Mouse (Mus musculus): ENCODE measurements at regions not wholly inside any gene's neighbourhood (a gene's known extent, or its start where the extent isn't known, plus 50 kb on each side); places are given as distances from the start of the nearest gene placed in this dataset.

- Histone ChIP-seq H3K4me2 (ENCODE audit: low read length) (no peak overlapping the region), H3K9ac (ENCODE audit: low read length) (no peak overlapping the region), H3K9me3 (ENCODE audit: control insufficient read depth, low read length) (no peaks in the 10 kb centered on the region), H3K4me3 (ENCODE audit: control insufficient read depth in 1 of 2, insufficient read depth in 1 of 2, low read depth in 1 of 2, low read length in 2 of 2) (no peak overlapping the region), H3K27ac (replicated peaks in 1 of 2; ENCODE audit: control insufficient read depth in 1 of 2, insufficient read depth in 1 of 2, low read depth in 2 of 2, low read length in 2 of 2) (no peak overlapping the region), H3K27me3 (ENCODE audit: control insufficient read depth, insufficient read depth, low read length) (no peaks in the 10 kb centered on the region), H3K4me1 (ENCODE audit: control insufficient read depth in 2 of 2, insufficient read depth in 2 of 2, low read length in 2 of 2) (no peaks in the 10 kb centered on the region), H3K36me3 (ENCODE audit: control insufficient read depth, insufficient read depth, low read length) (no peaks in the 10 kb centered on the region)
- no peak for ATAC-seq (ENCODE audit: insufficient number of reproducible peaks, insufficient read depth, low FRiP score, low read depth)
- WGBS: 73% methylated on average over 1 of the region's 1 CpGs
Observed at GRCm38 (mm10) chr16:52818976-52819375, 365.1 kb upstream of the Alcam start.

GRCm38 (mm10) chr16:52811219-52811618 is 357.3 kb upstream of the Alcam start:
- WGBS: 65% methylated on average over 3 of the region's 3 CpGs

GRCm38 (mm10) chr16:52804365-52804764 is 350.5 kb upstream of the Alcam start:
- Histone ChIP-seq H3K9me3 (ENCODE audit: control insufficient read depth, low read length) (no peaks in the 10 kb centered on the region), H3K4me2 (ENCODE audit: low read length) (no peak overlapping the region), H3K4me3 (ENCODE audit: control insufficient read depth in 1 of 2, insufficient read depth in 1 of 2, low read depth in 1 of 2, low read length in 2 of 2) (no peak overlapping the region), H3K36me3 (ENCODE audit: control insufficient read depth, insufficient read depth, low read length) (no peaks in the 10 kb centered on the region), H3K27me3 (ENCODE audit: control insufficient read depth, insufficient read depth, low read length) (no peaks in the 10 kb centered on the region), H3K4me1 (ENCODE audit: control insufficient read depth in 2 of 2, insufficient read depth in 2 of 2, low read length in 2 of 2) (no peaks in the 10 kb centered on the region), H3K27ac (replicated peaks in 1 of 2; ENCODE audit: control insufficient read depth in 1 of 2, insufficient read depth in 1 of 2, low read depth in 2 of 2, low read length in 2 of 2) (no peak overlapping the region), H3K9ac (ENCODE audit: low read length) (no peak overlapping the region)
- no peak for ATAC-seq (ENCODE audit: insufficient number of reproducible peaks, insufficient read depth, low FRiP score, low read depth)

More at GRCm38 (mm10) chr16:52811219-52811618, 357.3 kb upstream of the Alcam start:
- no peak overlapping the region for H3K27ac ChIP-seq (replicated peaks in 1 of 2; ENCODE audit: control insufficient read depth in 1 of 2, insufficient read depth in 1 of 2, low read depth in 2 of 2, low read length in 2 of 2)
- no peak overlapping the region for H3K4me3 ChIP-seq (ENCODE audit: control insufficient read depth in 1 of 2, insufficient read depth in 1 of 2, low read depth in 1 of 2, low read length in 2 of 2)
- no peak overlapping the region for H3K4me2 ChIP-seq (ENCODE audit: low read length)
- H3K36me3 ChIP-seq (ENCODE audit: control insufficient read depth, insufficient read depth, low read length): no peaks in the 10 kb centered on the region
- no peak overlapping the region for H3K9ac ChIP-seq (ENCODE audit: low read length)
- H3K27me3 ChIP-seq (ENCODE audit: control insufficient read depth, insufficient read depth, low read length): no peaks in the 10 kb centered on the region
- no peak for ATAC-seq (ENCODE audit: insufficient number of reproducible peaks, insufficient read depth, low FRiP score, low read depth)
- H3K9me3 ChIP-seq (ENCODE audit: control insufficient read depth, low read length): no peaks in the 10 kb centered on the region
- no peaks in the 10 kb centered on the region for H3K4me1 ChIP-seq (ENCODE audit: control insufficient read depth in 2 of 2, insufficient read depth in 2 of 2, low read length in 2 of 2)

GRCm38 (mm10) chr16:52799715-52800392 is 346.0 kb upstream of the Alcam start:
- Histone ChIP-seq H3K36me3 (ENCODE audit: control insufficient read depth, insufficient read depth, low read length) (no peaks in the 10 kb centered on the region), H3K4me3 (ENCODE audit: control insufficient read depth in 1 of 2, insufficient read depth in 1 of 2, low read depth in 1 of 2, low read length in 2 of 2) (no peak overlapping the region), H3K9ac (ENCODE audit: low read length) (no peak overlapping the region), H3K4me2 (ENCODE audit: low read length) (no peak overlapping the region), H3K27ac (replicated peaks in 1 of 2; ENCODE audit: control insufficient read depth in 1 of 2, insufficient read depth in 1 of 2, low read depth in 2 of 2, low read length in 2 of 2) (no peak overlapping the region), H3K9me3 (ENCODE audit: control insufficient read depth, low read length) (no peaks in the 10 kb centered on the region), H3K27me3 (ENCODE audit: control insufficient read depth, insufficient read depth, low read length) (no peaks in the 10 kb centered on the region), H3K4me1 (ENCODE audit: control insufficient read depth in 2 of 2, insufficient read depth in 2 of 2, low read length in 2 of 2) (no peaks in the 10 kb centered on the region)
- WGBS: 62% methylated on average over 4 of the region's 4 CpGs
- no peak for ATAC-seq (ENCODE audit: insufficient number of reproducible peaks, insufficient read depth, low FRiP score, low read depth)

- 81% methylated on average over 1 of the region's 1 CpGs for WGBS
- H3K36me3 ChIP-seq (ENCODE audit: control insufficient read depth, insufficient read depth, low read length): no peaks in the 10 kb centered on the region
- no peak overlapping the region for H3K4me2 ChIP-seq (ENCODE audit: low read length)
- no peak overlapping the region for H3K9ac ChIP-seq (ENCODE audit: low read length)
- no peak for ATAC-seq (ENCODE audit: insufficient number of reproducible peaks, insufficient read depth, low FRiP score, low read depth)
- no peak overlapping the region for H3K27ac ChIP-seq (replicated peaks in 1 of 2; ENCODE audit: control insufficient read depth in 1 of 2, insufficient read depth in 1 of 2, low read depth in 2 of 2, low read length in 2 of 2)
- no peaks in the 10 kb centered on the region for H3K4me1 ChIP-seq (ENCODE audit: control insufficient read depth in 2 of 2, insufficient read depth in 2 of 2, low read length in 2 of 2)
- H3K27me3 ChIP-seq (ENCODE audit: control insufficient read depth, insufficient read depth, low read length): no peaks in the 10 kb centered on the region
- H3K9me3 ChIP-seq (ENCODE audit: control insufficient read depth, low read length): no peaks in the 10 kb centered on the region
- no peak overlapping the region for H3K4me3 ChIP-seq (ENCODE audit: control insufficient read depth in 1 of 2, insufficient read depth in 1 of 2, low read depth in 1 of 2, low read length in 2 of 2)
Observed at GRCm38 (mm10) chr16:52795184-52795583, 341.3 kb upstream of the Alcam start.

- Histone ChIP-seq H3K36me3 (ENCODE audit: control insufficient read depth, insufficient read depth, low read length) (no peaks in the 10 kb centered on the region), H3K27me3 (ENCODE audit: control insufficient read depth, insufficient read depth, low read length) (no peaks in the 10 kb centered on the region), H3K4me2 (ENCODE audit: low read length) (no peak overlapping the region), H3K27ac (replicated peaks in 1 of 2; ENCODE audit: control insufficient read depth in 1 of 2, insufficient read depth in 1 of 2, low read depth in 2 of 2, low read length in 2 of 2) (no peak overlapping the region), H3K4me3 (ENCODE audit: control insufficient read depth in 1 of 2, insufficient read depth in 1 of 2, low read depth in 1 of 2, low read length in 2 of 2) (no peak overlapping the region), H3K4me1 (ENCODE audit: control insufficient read depth in 2 of 2, insufficient read depth in 2 of 2, low read length in 2 of 2) (no peaks in the 10 kb centered on the region), H3K9me3 (ENCODE audit: control insufficient read depth, low read length) (no peaks in the 10 kb centered on the region), H3K9ac (ENCODE audit: low read length) (no peak overlapping the region)
- 45% methylated on average over 1 of the region's 1 CpGs for WGBS
- no peak for ATAC-seq (ENCODE audit: insufficient number of reproducible peaks, insufficient read depth, low FRiP score, low read depth)
Observed at GRCm38 (mm10) chr16:52789946-52790345, 336.1 kb upstream of the Alcam start.

GRCm38 (mm10) chr16:52747744-52748143 is 293.9 kb upstream of the Alcam start:
- no peak for ATAC-seq (ENCODE audit: insufficient number of reproducible peaks, insufficient read depth, low FRiP score, low read depth)
- Histone ChIP-seq H3K9me3 (ENCODE audit: control insufficient read depth, low read length) (no peaks in the 10 kb centered on the region), H3K9ac (ENCODE audit: low read length) (no peak overlapping the region), H3K4me3 (ENCODE audit: control insufficient read depth in 1 of 2, insufficient read depth in 1 of 2, low read depth in 1 of 2, low read length in 2 of 2) (no peak overlapping the region), H3K27me3 (ENCODE audit: control insufficient read depth, insufficient read depth, low read length) (no peaks in the 10 kb centered on the region), H3K4me1 (ENCODE audit: control insufficient read depth in 2 of 2, insufficient read depth in 2 of 2, low read length in 2 of 2) (peaks cover 0 to 8% of the 10 kb centered on the region in 2 experiments; a peak in 2 of 4 replicates), H3K4me2 (ENCODE audit: low read length) (no peak overlapping the region), H3K27ac (replicated peaks in 1 of 2; ENCODE audit: control insufficient read depth in 1 of 2, insufficient read depth in 1 of 2, low read depth in 2 of 2, low read length in 2 of 2) (no peak overlapping the region), H3K36me3 (ENCODE audit: control insufficient read depth, insufficient read depth, low read length) (no peaks in the 10 kb centered on the region)
- WGBS: 74% methylated on average over 3 of the region's 3 CpGs

- Histone ChIP-seq H3K4me2 (ENCODE audit: low read length) (no peak overlapping the region), H3K9ac (ENCODE audit: low read length) (no peak overlapping the region), H3K27me3 (ENCODE audit: control insufficient read depth, insufficient read depth, low read length) (no peaks in the 10 kb centered on the region), H3K4me3 (ENCODE audit: control insufficient read depth in 1 of 2, insufficient read depth in 1 of 2, low read depth in 1 of 2, low read length in 2 of 2) (no peak overlapping the region), H3K36me3 (ENCODE audit: control insufficient read depth, insufficient read depth, low read length) (no peaks in the 10 kb centered on the region), H3K4me1 (ENCODE audit: control insufficient read depth in 2 of 2, insufficient read depth in 2 of 2, low read length in 2 of 2) (peaks cover 0 to 8% of the 10 kb centered on the region in 2 experiments; a peak in 2 of 4 replicates), H3K9me3 (ENCODE audit: control insufficient read depth, low read length) (no peaks in the 10 kb centered on the region), H3K27ac (replicated peaks in 1 of 2; ENCODE audit: control insufficient read depth in 1 of 2, insufficient read depth in 1 of 2, low read depth in 2 of 2, low read length in 2 of 2) (no peak overlapping the region)
- ATAC-seq (ENCODE audit: insufficient number of reproducible peaks, insufficient read depth, low FRiP score, low read depth): no peak
- WGBS: 26% methylated on average over 3 of the region's 3 CpGs
Observed at GRCm38 (mm10) chr16:52746186-52746585, 292.3 kb upstream of the Alcam start.
